8 mouse cellular contexts compared by ENCODE assay signal in genomic region chr10:127063913-127064870, GRCm38 (mm10). TPM values are rescaled to one million over a fixed set of nuclear protein-coding genes. Genes with fewer than 3 reads are reported as not detected.
DNase-seq lines count a peak whose midpoint lies in the region; ATAC-seq and TF ChIP-seq lines count a peak whose summit lies in the region.

No protein-coding gene starts in this region.

- WGBS in lung, postnatal 0 days = 7% methylated on average over 37 of the region's 37 CpGs
- 12% methylated on average over 37 of the region's 37 CpGs for WGBS in forebrain, postnatal 0 days

- peak overlapping the region; percentile 82 for H3K9ac ChIP-seq in lung, postnatal 0 days (replicated peaks; ENCODE audit: low read depth)
- H3K9ac ChIP-seq in forebrain, postnatal 0 days = peak overlapping the region; percentile 94

- TF ChIP-seq CTCF in lung, postnatal 0 days (IDR thresholded peaks at IDR 0.05) = no peak
- no peak for TF ChIP-seq CTCF in forebrain, postnatal 0 days (IDR thresholded peaks at IDR 0.05; ENCODE audit: low read depth)

- no peaks in the 10 kb centered on the region for H3K9me3 ChIP-seq in lung, postnatal 0 days (ENCODE audit: low read length)
- H3K9me3 ChIP-seq in forebrain, postnatal 0 days (ENCODE audit: low read length) = no peaks in the 10 kb centered on the region

- 0 out of 2 replicates have a peak, but pooled peaks cover 7% of the 10 kb centered on the region for H3K27me3 ChIP-seq in lung, postnatal 0 days (replicated peaks; ENCODE audit: insufficient read depth, low read length)
- no peaks in the 10 kb centered on the region for H3K27me3 ChIP-seq in forebrain, postnatal 0 days (ENCODE audit: insufficient read depth, low read length)

- H3K4me1 ChIP-seq in lung, postnatal 0 days (ENCODE audit: insufficient read depth, low read depth, low read length) = peaks cover 3% of the 10 kb centered on the region; the same call in 1 of the 2 replicates
- peaks cover 21% of the 10 kb centered on the region for H3K4me1 ChIP-seq in forebrain, postnatal 0 days (ENCODE audit: insufficient read depth)

- no peak for TF ChIP-seq EP300 in lung, postnatal 0 days (IDR thresholded peaks at IDR 0.05)

- peak overlapping the region; percentile 62 for H3K4me3 ChIP-seq in lung, postnatal 0 days (ENCODE audit: low read depth, low read length)
- peak overlapping the region; percentile 91 for H3K4me3 ChIP-seq in forebrain, postnatal 0 days (ENCODE audit: low read depth, low read length)

- peak; percentile 55 for DNase-seq in adrenal gland, adult 2 months
- no peak for DNase-seq in adrenal gland, adult (ENCODE audit: inconsistent age in 2 of 2, low spot score in 1 of 2)
- DNase-seq in lung, postnatal 0 days (ENCODE audit: low spot score) = no peak
- DNase-seq in lung, postnatal 10 days = no peak
- DNase-seq in forebrain, postnatal 0 days = no peak
- DNase-seq in layer of hippocampus, adult 9-11 months = no peak
- DNase-seq in frontal cortex, postnatal 25 days (ENCODE audit: low spot score in 2 of 2) = no peak

- peaks cover 20% of the 10 kb centered on the region for H3K36me3 ChIP-seq in lung, postnatal 0 days (ENCODE audit: insufficient read depth, low read length)
- H3K36me3 ChIP-seq in forebrain, postnatal 0 days (ENCODE audit: insufficient read depth) = peaks cover 42% of the 10 kb centered on the region

- peak overlapping the region; percentile 77 for H3K27ac ChIP-seq in lung, postnatal 0 days (ENCODE audit: low read length)
- peak overlapping the region; percentile 96 for H3K27ac ChIP-seq in forebrain, postnatal 0 days (ENCODE audit: low read depth, low read length)

- H3K4me2 ChIP-seq in lung, postnatal 0 days (replicated peaks; ENCODE audit: low read depth, low read length) = peak overlapping the region; percentile 90
- peak overlapping the region; percentile 88 for H3K4me2 ChIP-seq in forebrain, postnatal 0 days (ENCODE audit: low read depth)

- ATAC-seq in lung, postnatal 0 days = no peak
- ATAC-seq in forebrain, postnatal 0 days = peak; percentile 1; the same call in 1 of the 2 replicates
- peak; percentile 2 for ATAC-seq in megakaryocyte progenitor cell, adult 5-6 weeks (replicated peaks; ENCODE audit: poor library complexity)

RNA-seq across cellular contexts. Expression of gene Cdk4, which starts 0.9 kb away (rescaled TPM):
- 100 to 1,000 TPM; 166 to 233 TPM for total RNA-seq in adrenal gland, adult 2 months (2021)
- 100 and 106 TPM in 2 replicates for polyA plus RNA-seq in adrenal gland, adult 2 months (2012; rRNA removed)
- 358 and 362 TPM in 2 replicates for polyA plus RNA-seq in lung, postnatal 0 days (2015; fragmentation: Nextera tagmentation; extraction: Ambion mirVana)
- total RNA-seq in forebrain, postnatal 0 days (2014; rRNA removed) = 432 and 445 TPM in 2 replicates
- polyA plus RNA-seq in forebrain, postnatal 0 days (2015; fragmentation: Nextera tagmentation; extraction: Ambion mirVana) = 656 and 790 TPM in 2 replicates
- 781 and 827 TPM in 2 replicates for total RNA-seq in megakaryocyte progenitor cell, adult 5-6 weeks (2015)
- 536 and 567 TPM in 2 replicates for total RNA-seq in megakaryocyte progenitor cell, adult 5-6 weeks (2017)

RNA-seq across cellular contexts. Expression of gene March9, which starts 4.2 kb away (rescaled TPM):
- 10 to 100 TPM in 1 of 2 experiments, 1 to 10 TPM in 1; 5.4 to 12.2 TPM for total RNA-seq in adrenal gland, adult 2 months (2021)
- polyA plus RNA-seq in adrenal gland, adult 2 months (2012; rRNA removed) = 20.1 and 20.6 TPM in 2 replicates
- 0.63 and 0.86 TPM in 2 replicates for polyA plus RNA-seq in lung, postnatal 0 days (2015; fragmentation: Nextera tagmentation; extraction: Ambion mirVana)
- 70.7 and 75.8 TPM in 2 replicates for total RNA-seq in forebrain, postnatal 0 days (2014; rRNA removed)
- polyA plus RNA-seq in forebrain, postnatal 0 days (2015; fragmentation: Nextera tagmentation; extraction: Ambion mirVana) = 7.9 and 8.1 TPM in 2 replicates
- 0.05 and 0.10 TPM in 2 replicates for total RNA-seq in megakaryocyte progenitor cell, adult 5-6 weeks (2015)
- total RNA-seq in megakaryocyte progenitor cell, adult 5-6 weeks (2017) = 0.08 TPM in 1 of 2 replicates, not detected in the other

RNA-seq across cellular contexts. Expression of gene Tspan31, which starts 5.9 kb away (rescaled TPM):
- total RNA-seq in adrenal gland, adult 2 months (2021) = 100 to 1,000 TPM; 115 to 129 TPM
- polyA plus RNA-seq in adrenal gland, adult 2 months (2012; rRNA removed) = 53.3 and 62.3 TPM in 2 replicates
- 99.5 and 110 TPM in 2 replicates for polyA plus RNA-seq in lung, postnatal 0 days (2015; fragmentation: Nextera tagmentation; extraction: Ambion mirVana)
- total RNA-seq in forebrain, postnatal 0 days (2014; rRNA removed) = 105 and 201 TPM in 2 replicates
- 83.9 and 98.1 TPM in 2 replicates for polyA plus RNA-seq in forebrain, postnatal 0 days (2015; fragmentation: Nextera tagmentation; extraction: Ambion mirVana)
- total RNA-seq in megakaryocyte progenitor cell, adult 5-6 weeks (2015) = 93.8 and 97.5 TPM in 2 replicates
- 67.2 and 73.0 TPM in 2 replicates for total RNA-seq in megakaryocyte progenitor cell, adult 5-6 weeks (2017)

RNA-seq across cellular contexts. Expression of gene Agap2, which starts 10.9 kb away (rescaled TPM):
- 1 to 10 TPM; 2.2 to 3.8 TPM for total RNA-seq in adrenal gland, adult 2 months (2021)
- polyA plus RNA-seq in adrenal gland, adult 2 months (2012; rRNA removed) = 8.7 and 9.8 TPM in 2 replicates
- polyA plus RNA-seq in lung, postnatal 0 days (2015; fragmentation: Nextera tagmentation; extraction: Ambion mirVana) = 0.04 and 0.32 TPM in 2 replicates
- 220 and 258 TPM in 2 replicates for total RNA-seq in forebrain, postnatal 0 days (2014; rRNA removed)
- polyA plus RNA-seq in forebrain, postnatal 0 days (2015; fragmentation: Nextera tagmentation; extraction: Ambion mirVana) = 3.5 and 4.6 TPM in 2 replicates
- 5.3 and 9.7 TPM in 2 replicates for total RNA-seq in megakaryocyte progenitor cell, adult 5-6 weeks (2015)
- total RNA-seq in megakaryocyte progenitor cell, adult 5-6 weeks (2017) = 37.4 and 41.4 TPM in 2 replicates

RNA-seq across cellular contexts. Expression of gene Cyp27b1, which starts 16.1 kb away (rescaled TPM):
- under 1 TPM; 0.28 to 0.61 TPM for total RNA-seq in adrenal gland, adult 2 months (2021)
- 0.28 and 0.35 TPM in 2 replicates for polyA plus RNA-seq in adrenal gland, adult 2 months (2012; rRNA removed)
- 0.13 TPM in 1 of 2 replicates, not detected in the other for polyA plus RNA-seq in lung, postnatal 0 days (2015; fragmentation: Nextera tagmentation; extraction: Ambion mirVana)
- 0.08 and 0.33 TPM in 2 replicates for total RNA-seq in forebrain, postnatal 0 days (2014; rRNA removed)
- polyA plus RNA-seq in forebrain, postnatal 0 days (2015; fragmentation: Nextera tagmentation; extraction: Ambion mirVana) = 0.11 TPM in 2 replicates
- total RNA-seq in megakaryocyte progenitor cell, adult 5-6 weeks (2015) = 0.10 TPM in 1 of 2 replicates, not detected in the other
- total RNA-seq in megakaryocyte progenitor cell, adult 5-6 weeks (2017) = 0.30 TPM in 1 of 2 replicates, not detected in the other

Comparison
In these comparisons a context has a peak if more than half of its experiments do, and no peak if none do; other contexts are left out.
1. RNA of gene March9, which starts 4.2 kb away (total RNA-seq): 70.7 to 75.8 TPM in forebrain, postnatal 0 days and 5.4 to 12.2 TPM in adrenal gland, adult 2 months; 0.05 to 0.10 TPM in megakaryocyte progenitor cell, adult 5-6 weeks; every median in the first group is over 4 times any median in the second.